Mouse (Mus musculus): Measurements from ENCODE around the gene Agbl1. TPM values are rescaled to one million over a fixed set of nuclear protein-coding genes. Genes with fewer than 3 reads are reported as not detected.

Agbl1 gene
- polyA plus RNA-seq, 1 experiment from 2014 or later = 0.09 TPM

DNA sequence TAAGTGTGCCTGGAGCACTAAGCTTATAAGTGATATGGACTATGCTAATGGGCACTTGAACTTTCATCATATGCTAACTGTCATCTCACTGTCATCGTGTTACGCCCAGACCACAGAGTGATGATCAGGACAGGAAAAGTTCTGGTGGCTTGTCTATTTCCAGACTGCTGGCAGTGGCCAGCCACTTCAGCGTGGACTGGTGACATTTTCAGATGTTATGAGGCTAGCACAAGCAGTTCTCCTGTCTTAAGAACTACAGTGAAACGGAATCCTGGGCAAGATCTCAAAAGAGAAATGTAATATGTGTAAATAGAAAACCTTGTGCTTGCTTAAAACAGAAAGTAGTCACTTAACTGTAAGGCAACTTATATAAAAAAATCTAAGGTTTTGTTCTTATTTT, 550.8 kb downstream of the Agbl1 start:
- Histone ChIP-seq H3K9ac (ENCODE audit: low read length) (no peak overlapping the region), H3K4me2 (ENCODE audit: low read length) (no peak overlapping the region), H3K27me3 (ENCODE audit: control insufficient read depth, insufficient read depth, low read length) (no peaks in the 10 kb centered on the region), H3K27ac (replicated peaks in 1 of 2; ENCODE audit: control insufficient read depth in 1 of 2, insufficient read depth in 1 of 2, low read depth in 2 of 2, low read length in 2 of 2) (no peak overlapping the region), H3K9me3 (ENCODE audit: control insufficient read depth, low read length) (no peaks in the 10 kb centered on the region), H3K36me3 (ENCODE audit: control insufficient read depth, insufficient read depth, low read length) (no peaks in the 10 kb centered on the region), H3K4me3 (ENCODE audit: control insufficient read depth in 1 of 2, insufficient read depth in 1 of 2, low read depth in 1 of 2, low read length in 2 of 2) (no peak overlapping the region), H3K4me1 (ENCODE audit: control insufficient read depth in 2 of 2, insufficient read depth in 2 of 2, low read length in 2 of 2) (no peaks in the 10 kb centered on the region)
- no peak for ATAC-seq (ENCODE audit: insufficient number of reproducible peaks, insufficient read depth, low FRiP score, low read depth)
- WGBS = 45% methylated on average over 4 of the region's 4 CpGs

DNA sequence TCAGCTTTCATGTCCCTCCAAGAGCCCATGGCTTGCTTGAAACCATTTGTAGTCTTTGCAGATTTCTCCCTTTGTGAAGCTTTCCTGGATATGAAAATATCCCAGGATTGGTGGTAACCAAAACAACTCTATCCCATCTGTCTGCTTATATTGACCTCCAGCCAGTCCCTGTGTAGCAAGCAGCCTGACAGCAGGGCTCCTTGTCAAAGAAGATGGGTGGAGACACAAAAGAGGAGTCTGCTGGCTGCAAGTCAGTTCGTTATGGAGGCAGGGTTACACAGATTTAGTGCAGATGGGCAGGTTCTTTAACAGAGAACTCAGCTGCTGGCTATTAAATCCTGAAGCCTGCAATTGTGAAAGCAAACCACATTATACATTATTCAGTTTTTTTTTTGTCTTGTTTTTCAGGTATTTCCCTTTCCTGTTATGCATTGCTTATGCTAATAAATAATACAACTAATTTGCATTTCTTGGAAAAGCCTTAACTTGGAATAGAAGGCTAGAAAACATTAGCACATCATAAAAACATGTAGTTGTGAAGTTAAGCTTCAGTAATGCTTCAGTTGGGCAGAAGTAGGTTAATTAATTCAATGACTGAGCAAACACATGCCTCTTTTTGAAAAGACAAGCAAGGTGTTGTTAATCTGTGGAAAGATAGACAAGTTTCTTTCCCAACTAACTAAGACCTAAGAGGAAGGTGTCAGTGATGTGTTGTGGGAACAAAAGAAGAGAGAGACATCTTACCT, 559.0 kb downstream of the Agbl1 start:
- 14% methylated on average over 1 of the region's 1 CpGs for WGBS
- no peaks in the 10 kb centered on the region for H3K36me3 ChIP-seq (ENCODE audit: control insufficient read depth, insufficient read depth, low read length)
- H3K4me2 ChIP-seq (ENCODE audit: low read length) = no peak overlapping the region

DNA sequence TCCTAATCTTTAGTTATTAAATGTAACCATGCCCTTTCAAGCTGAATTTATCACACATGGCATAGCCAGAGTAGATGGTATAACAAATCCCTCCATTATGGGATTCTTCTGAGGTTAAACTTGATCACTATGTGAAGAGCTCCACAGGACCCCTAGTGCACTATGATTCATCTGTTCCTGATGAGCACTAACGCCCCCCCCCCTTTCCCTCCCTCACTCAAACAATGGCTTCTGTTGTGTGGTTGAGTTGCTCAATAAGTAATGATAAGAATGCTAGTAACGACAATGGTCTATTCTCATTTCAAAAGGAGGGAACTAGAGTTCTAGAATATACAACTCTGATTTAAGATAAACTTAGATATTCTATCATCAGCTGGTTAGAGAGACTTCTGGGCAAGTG, 560.4 kb downstream of the Agbl1 start:
- 50% methylated on average over 2 of the region's 2 CpGs for WGBS
- Histone ChIP-seq H3K4me1 (ENCODE audit: control insufficient read depth in 2 of 2, insufficient read depth in 2 of 2, low read length in 2 of 2) (no peaks in the 10 kb centered on the region), H3K9me3 (ENCODE audit: control insufficient read depth, low read length) (no peaks in the 10 kb centered on the region), H3K27ac (replicated peaks in 1 of 2; ENCODE audit: control insufficient read depth in 1 of 2, insufficient read depth in 1 of 2, low read depth in 2 of 2, low read length in 2 of 2) (no peak overlapping the region), H3K4me3 (ENCODE audit: control insufficient read depth in 1 of 2, insufficient read depth in 1 of 2, low read depth in 1 of 2, low read length in 2 of 2) (no peak overlapping the region), H3K4me2 (ENCODE audit: low read length) (no peak overlapping the region), H3K27me3 (ENCODE audit: control insufficient read depth, insufficient read depth, low read length) (no peaks in the 10 kb centered on the region), H3K36me3 (ENCODE audit: control insufficient read depth, insufficient read depth, low read length) (no peaks in the 10 kb centered on the region), H3K9ac (ENCODE audit: low read length) (no peak overlapping the region)
- ATAC-seq (ENCODE audit: insufficient number of reproducible peaks, insufficient read depth, low FRiP score, low read depth) = no peak

More for the DNA sequence above, 559.0 kb downstream of the Agbl1 start:
- Histone ChIP-seq H3K4me3 (ENCODE audit: control insufficient read depth in 1 of 2, insufficient read depth in 1 of 2, low read depth in 1 of 2, low read length in 2 of 2) (no peak overlapping the region), H3K9me3 (ENCODE audit: control insufficient read depth, low read length) (no peaks in the 10 kb centered on the region), H3K27ac (replicated peaks in 1 of 2; ENCODE audit: control insufficient read depth in 1 of 2, insufficient read depth in 1 of 2, low read depth in 2 of 2, low read length in 2 of 2) (no peak overlapping the region), H3K9ac (ENCODE audit: low read length) (no peak overlapping the region), H3K4me1 (ENCODE audit: control insufficient read depth in 2 of 2, insufficient read depth in 2 of 2, low read length in 2 of 2) (no peaks in the 10 kb centered on the region), H3K27me3 (ENCODE audit: control insufficient read depth, insufficient read depth, low read length) (no peaks in the 10 kb centered on the region)
- no peak for ATAC-seq (ENCODE audit: insufficient number of reproducible peaks, insufficient read depth, low FRiP score, low read depth)

DNA sequence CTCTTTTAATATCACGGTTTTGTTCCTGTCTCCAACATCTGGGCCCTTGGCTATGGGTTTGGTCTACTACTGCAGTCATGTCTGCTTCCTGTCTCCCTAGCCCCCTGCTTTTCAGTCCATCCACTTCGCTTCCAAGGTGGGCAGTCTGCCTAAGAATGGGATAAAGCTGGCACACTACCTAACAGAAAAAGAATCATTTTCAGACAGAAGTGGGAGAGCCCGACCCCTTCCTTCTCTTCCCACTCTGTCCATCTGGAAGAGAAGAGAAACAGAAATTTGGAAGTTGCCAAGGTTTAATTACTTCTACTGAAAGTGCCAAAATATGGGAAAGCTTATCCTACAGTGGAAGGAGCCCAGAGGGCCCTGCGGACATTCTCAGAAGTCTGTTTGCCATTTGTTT, 561.6 kb downstream of the Agbl1 start:
- H3K9me3 ChIP-seq (ENCODE audit: control insufficient read depth, low read length) = no peaks in the 10 kb centered on the region
- ATAC-seq (ENCODE audit: insufficient number of reproducible peaks, insufficient read depth, low FRiP score, low read depth) = no peak
- WGBS = 72% methylated on average over 4 of the region's 4 CpGs
- no peak overlapping the region for H3K4me2 ChIP-seq (ENCODE audit: low read length)
- no peaks in the 10 kb centered on the region for H3K36me3 ChIP-seq (ENCODE audit: control insufficient read depth, insufficient read depth, low read length)
- no peak overlapping the region for H3K9ac ChIP-seq (ENCODE audit: low read length)
- no peak overlapping the region for H3K4me3 ChIP-seq (ENCODE audit: control insufficient read depth in 1 of 2, insufficient read depth in 1 of 2, low read depth in 1 of 2, low read length in 2 of 2)
- H3K4me1 ChIP-seq (ENCODE audit: control insufficient read depth in 2 of 2, insufficient read depth in 2 of 2, low read length in 2 of 2) = no peaks in the 10 kb centered on the region
- no peak overlapping the region for H3K27ac ChIP-seq (replicated peaks in 1 of 2; ENCODE audit: control insufficient read depth in 1 of 2, insufficient read depth in 1 of 2, low read depth in 2 of 2, low read length in 2 of 2)
- no peaks in the 10 kb centered on the region for H3K27me3 ChIP-seq (ENCODE audit: control insufficient read depth, insufficient read depth, low read length)

DNA sequence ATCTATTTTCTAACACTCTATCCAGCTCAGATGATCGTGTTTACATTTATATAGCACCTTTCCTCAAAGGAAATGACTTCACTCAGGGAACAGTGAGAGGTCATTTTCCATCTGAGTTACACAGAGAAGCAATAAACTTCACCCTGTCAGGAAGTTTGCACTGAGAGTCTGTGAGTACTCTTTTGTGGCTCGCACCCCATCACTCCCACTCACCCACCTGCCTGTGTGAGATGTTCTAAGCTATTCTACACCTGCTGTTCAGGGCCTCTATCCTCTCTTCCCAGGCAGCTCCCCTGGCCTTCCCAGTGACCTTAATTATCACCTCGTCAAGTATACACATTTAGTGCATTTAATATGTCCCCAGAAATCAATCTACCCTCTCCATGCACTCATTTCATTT, 580.3 kb downstream of the Agbl1 start:
- Histone ChIP-seq H3K4me1 (ENCODE audit: control insufficient read depth in 2 of 2, insufficient read depth in 2 of 2, low read length in 2 of 2) (no peaks in the 10 kb centered on the region), H3K36me3 (ENCODE audit: control insufficient read depth, insufficient read depth, low read length) (no peaks in the 10 kb centered on the region), H3K9me3 (ENCODE audit: control insufficient read depth, low read length) (no peaks in the 10 kb centered on the region), H3K9ac (ENCODE audit: low read length) (no peak overlapping the region), H3K4me3 (ENCODE audit: control insufficient read depth in 1 of 2, insufficient read depth in 1 of 2, low read depth in 1 of 2, low read length in 2 of 2) (no peak overlapping the region), H3K27ac (replicated peaks in 1 of 2; ENCODE audit: control insufficient read depth in 1 of 2, insufficient read depth in 1 of 2, low read depth in 2 of 2, low read length in 2 of 2) (no peak overlapping the region), H3K27me3 (ENCODE audit: control insufficient read depth, insufficient read depth, low read length) (no peaks in the 10 kb centered on the region), H3K4me2 (ENCODE audit: low read length) (no peak overlapping the region)
- 41% methylated on average over 3 of the region's 3 CpGs for WGBS
- no peak for ATAC-seq (ENCODE audit: insufficient number of reproducible peaks, insufficient read depth, low FRiP score, low read depth)

DNA sequence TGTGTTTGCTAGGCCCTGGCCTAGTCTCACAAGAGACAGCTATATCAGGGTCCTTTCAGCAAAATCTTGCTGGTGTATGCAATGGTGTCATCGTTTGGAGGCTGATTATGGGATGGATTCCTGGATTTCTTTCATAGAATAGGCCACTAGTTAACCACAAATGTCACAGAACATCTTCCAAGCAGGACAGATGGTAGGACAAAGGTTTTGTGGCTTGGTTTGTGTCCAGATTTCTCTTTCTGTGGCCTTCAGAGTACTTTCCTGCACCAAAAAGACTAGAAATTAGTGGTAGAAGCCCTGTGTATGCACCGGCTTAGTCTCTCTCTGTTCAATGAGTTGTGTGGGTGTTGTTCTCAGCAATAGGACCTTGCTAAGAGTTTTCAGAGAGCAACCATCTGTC, 590.9 kb downstream of the Agbl1 start:
- Histone ChIP-seq H3K27me3 (ENCODE audit: control insufficient read depth, insufficient read depth, low read length) (no peaks in the 10 kb centered on the region), H3K27ac (replicated peaks in 1 of 2; ENCODE audit: control insufficient read depth in 1 of 2, insufficient read depth in 1 of 2, low read depth in 2 of 2, low read length in 2 of 2) (no peak overlapping the region), H3K4me3 (ENCODE audit: control insufficient read depth in 1 of 2, insufficient read depth in 1 of 2, low read depth in 1 of 2, low read length in 2 of 2) (no peak overlapping the region), H3K36me3 (ENCODE audit: control insufficient read depth, insufficient read depth, low read length) (no peaks in the 10 kb centered on the region), H3K9ac (ENCODE audit: low read length) (no peak overlapping the region), H3K4me2 (ENCODE audit: low read length) (no peak overlapping the region), H3K4me1 (ENCODE audit: control insufficient read depth in 2 of 2, insufficient read depth in 2 of 2, low read length in 2 of 2) (no peaks in the 10 kb centered on the region), H3K9me3 (ENCODE audit: control insufficient read depth, low read length) (no peaks in the 10 kb centered on the region)
- 73% methylated on average over 2 of the region's 2 CpGs for WGBS
- ATAC-seq (ENCODE audit: insufficient number of reproducible peaks, insufficient read depth, low FRiP score, low read depth) = no peak

DNA sequence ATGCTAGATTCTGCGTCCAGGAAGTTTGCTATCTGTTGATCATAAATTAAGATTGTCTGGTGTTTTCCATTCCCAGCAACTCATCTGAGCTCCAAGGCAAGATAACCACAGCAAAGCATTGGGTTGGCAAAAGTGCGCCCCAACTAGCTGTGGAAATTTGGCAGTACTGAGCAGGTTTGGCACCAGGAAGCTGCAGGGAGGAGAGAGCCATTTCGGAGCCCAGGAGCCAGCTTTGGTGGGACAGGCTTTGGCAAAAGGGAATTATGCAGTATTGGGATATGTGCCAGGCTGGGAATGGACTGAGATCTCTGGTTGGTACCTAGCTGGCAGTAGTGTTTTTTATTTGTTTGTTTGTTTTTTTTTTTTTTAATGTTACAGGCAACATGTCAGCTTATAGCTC, 612.5 kb downstream of the Agbl1 start:
- H3K36me3 ChIP-seq (ENCODE audit: control insufficient read depth, insufficient read depth, low read length) = no peaks in the 10 kb centered on the region
- no peak for ATAC-seq (ENCODE audit: insufficient number of reproducible peaks, insufficient read depth, low FRiP score, low read depth)
- WGBS = 75% methylated on average over 3 of the region's 3 CpGs
- no peaks in the 10 kb centered on the region for H3K4me1 ChIP-seq (ENCODE audit: control insufficient read depth in 2 of 2, insufficient read depth in 2 of 2, low read length in 2 of 2)
- H3K9ac ChIP-seq (ENCODE audit: low read length) = no peak overlapping the region
- no peaks in the 10 kb centered on the region for H3K9me3 ChIP-seq (ENCODE audit: control insufficient read depth, low read length)
- H3K4me2 ChIP-seq (ENCODE audit: low read length) = no peak overlapping the region
- H3K27me3 ChIP-seq (ENCODE audit: control insufficient read depth, insufficient read depth, low read length) = no peaks in the 10 kb centered on the region
- no peak overlapping the region for H3K27ac ChIP-seq (replicated peaks in 1 of 2; ENCODE audit: control insufficient read depth in 1 of 2, insufficient read depth in 1 of 2, low read depth in 2 of 2, low read length in 2 of 2)
- H3K4me3 ChIP-seq (ENCODE audit: control insufficient read depth in 1 of 2, insufficient read depth in 1 of 2, low read depth in 1 of 2, low read length in 2 of 2) = no peak overlapping the region

Measured in heart, embryonic 14.5 days (tissue).